Mouse (Mus musculus) hindbrain, embryonic 13.5 days (tissue): ENCODE measurements at regions not wholly inside any gene's neighbourhood (a gene's known extent, or its start where the extent isn't known, plus 50 kb on each side); places are given as distances from the start of the nearest gene placed in this dataset.

Source experiments
- ATAC-seq: fragments of 200-750 bp; cut with Nextera tagmentation; 2 replicates; pipeline ENCODE4 v1.8.0; 2017; ENCODE audit warnings: moderate TSS enrichment; ENCODE audit not compliant: low FRiP score
- H3K27ac ChIP-seq: fragments of 300-500 bp; sonication (generic); 2 replicates; pipeline ENCODE4 v1.5.1; 2015; ENCODE audit warnings: inconsistent platforms, mild to moderate bottlenecking, moderate library complexity
- H3K27me3 ChIP-seq: fragments of 300-500 bp; sonication (generic); 2 replicates; pipeline ENCODE4 v1.6.1; 2015; ENCODE audit warnings: mild to moderate bottlenecking, inconsistent platforms
- H3K36me3 ChIP-seq: fragments of 300-500 bp; sonication (generic); 2 replicates; pipeline ENCODE4 v1.6.1; 2015; ENCODE audit warnings: mild to moderate bottlenecking, inconsistent platforms
- H3K4me1 ChIP-seq: fragments of 300-500 bp; sonication (generic); replicated peaks from 2 replicates; pipeline ENCODE4 v1.6.1; 2015; ENCODE audit warnings: inconsistent platforms
- H3K4me2 ChIP-seq: fragments of 300-500 bp; sonication (generic); 2 replicates; pipeline ENCODE4 v1.6.1; 2015; ENCODE audit warnings: inconsistent platforms, mild to moderate bottlenecking, moderate library complexity
- H3K4me3 ChIP-seq: fragments of 300-500 bp; sonication (generic); 2 replicates; pipeline ENCODE4 v1.5.1; 2015; ENCODE audit warnings: mild to moderate bottlenecking, inconsistent platforms
- H3K9ac ChIP-seq: fragments of 300-500 bp; sonication (generic); 2 replicates; pipeline ENCODE4 v1.6.1; 2015; ENCODE audit warnings: mild to moderate bottlenecking, inconsistent platforms
- H3K9me3 ChIP-seq: fragments of 300-500 bp; sonication (generic); 2 replicates; pipeline ENCODE4 v1.6.1; 2016; ENCODE audit warnings: inconsistent platforms
- WGBS: fragments of 180-500 bp; shearing (Covaris S2); methylation state at CpG from one replicate; pipeline ENCODE4 v1.1.7; 2015; 5-methylcytosine and 5-hydroxymethylcytosine counted together

- peaks cover 3% of the 10 kb centered on the region; the same call in 1 of the 2 replicates for H3K4me1 ChIP-seq
- H3K4me3 ChIP-seq = no peak overlapping the region
- H3K27me3 ChIP-seq = no peaks in the 10 kb centered on the region
- WGBS = 70% methylated on average over 3 of the region's 3 CpGs
- H3K4me2 ChIP-seq = no peak overlapping the region
- ATAC-seq = no peak
- no peak overlapping the region for H3K27ac ChIP-seq
- no peaks in the 10 kb centered on the region for H3K9me3 ChIP-seq
- H3K36me3 ChIP-seq = no peaks in the 10 kb centered on the region
- H3K9ac ChIP-seq = no peak overlapping the region
These were observed 101.8 kb upstream of the Fam204a start for GRCm38 (mm10) chr19:60328295-60328694.

GRCm38 (mm10) chr19:60325612-60326011, 99.1 kb upstream of the Fam204a start:
- peaks cover 3% of the 10 kb centered on the region; the same call in 1 of the 2 replicates for H3K4me1 ChIP-seq
- no peak for ATAC-seq
- no peaks in the 10 kb centered on the region for H3K36me3 ChIP-seq

DNA sequence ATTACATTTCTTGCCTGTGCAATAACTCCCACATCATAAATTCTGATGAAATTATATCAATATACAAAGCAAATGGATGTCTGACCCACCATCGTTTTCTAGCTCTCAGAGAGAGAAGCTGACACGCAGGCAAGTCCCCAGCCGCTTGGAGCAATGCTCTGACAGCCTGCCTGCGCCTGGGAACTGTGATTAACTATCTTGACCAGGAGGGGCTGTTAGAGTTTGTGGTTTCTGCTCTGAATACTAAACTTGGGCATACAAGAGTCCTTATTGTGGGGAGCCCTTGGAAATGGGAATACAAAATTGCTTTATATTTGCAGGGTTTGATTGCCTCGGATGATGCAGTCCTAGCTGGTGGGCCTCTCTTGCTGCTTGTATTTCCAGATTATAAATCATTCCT, 98.6 kb upstream of the Fam204a start:
- peaks cover 3% of the 10 kb centered on the region; the same call in 1 of the 2 replicates for H3K4me1 ChIP-seq
- no peak overlapping the region for H3K4me2 ChIP-seq
- H3K27me3 ChIP-seq = no peaks in the 10 kb centered on the region
- H3K9me3 ChIP-seq = no peaks in the 10 kb centered on the region
- WGBS = 32% methylated on average over 5 of the region's 5 CpGs
- ATAC-seq = 0 out of 2 replicates have a peak, but pooled peaks have one; percentile 32
- no peak overlapping the region for H3K4me3 ChIP-seq
- H3K9ac ChIP-seq = no peak overlapping the region
- no peaks in the 10 kb centered on the region for H3K36me3 ChIP-seq
- no peak overlapping the region for H3K27ac ChIP-seq

More at GRCm38 (mm10) chr19:60325612-60326011, 99.1 kb upstream of the Fam204a start:
- Histone ChIP-seq H3K4me2 (no peak overlapping the region), H3K9me3 (no peaks in the 10 kb centered on the region), H3K9ac (no peak overlapping the region), H3K27ac (no peak overlapping the region), H3K27me3 (no peaks in the 10 kb centered on the region), H3K4me3 (no peak overlapping the region)

GRCm38 (mm10) chr19:60310591-60310990, 84.1 kb upstream of the Fam204a start:
- Histone ChIP-seq H3K4me1 (no peaks in the 10 kb centered on the region), H3K27ac (no peak overlapping the region), H3K9me3 (no peaks in the 10 kb centered on the region), H3K27me3 (no peaks in the 10 kb centered on the region), H3K4me2 (no peak overlapping the region), H3K9ac (no peak overlapping the region), H3K4me3 (no peak overlapping the region), H3K36me3 (no peaks in the 10 kb centered on the region)
- ATAC-seq = no peak
- WGBS = 30% methylated on average over 4 of the region's 4 CpGs

GRCm38 (mm10) chr19:60302371-60302770, 75.9 kb upstream of the Fam204a start:
- Histone ChIP-seq H3K4me1 (no peaks in the 10 kb centered on the region), H3K27ac (no peak overlapping the region), H3K9me3 (no peaks in the 10 kb centered on the region), H3K4me2 (no peak overlapping the region), H3K9ac (no peak overlapping the region), H3K4me3 (no peak overlapping the region), H3K27me3 (no peaks in the 10 kb centered on the region), H3K36me3 (no peaks in the 10 kb centered on the region)
- ATAC-seq = no peak
- WGBS = 75% methylated on average over 6 of the region's 6 CpGs

GRCm38 (mm10) chr19:60300891-60301290, 74.4 kb upstream of the Fam204a start:
- no peaks in the 10 kb centered on the region for H3K27me3 ChIP-seq
- H3K36me3 ChIP-seq = no peaks in the 10 kb centered on the region
- H3K4me1 ChIP-seq = no peaks in the 10 kb centered on the region
- no peak overlapping the region for H3K4me2 ChIP-seq
- no peak for ATAC-seq
- H3K27ac ChIP-seq = no peak overlapping the region
- H3K9me3 ChIP-seq = no peaks in the 10 kb centered on the region
- 88% methylated on average over 2 of the region's 2 CpGs for WGBS
- no peak overlapping the region for H3K4me3 ChIP-seq
- H3K9ac ChIP-seq = no peak overlapping the region

- 80% methylated on average over 4 of the region's 4 CpGs for WGBS
- Histone ChIP-seq H3K9me3 (no peaks in the 10 kb centered on the region), H3K27me3 (no peaks in the 10 kb centered on the region)
These were observed 63.7 kb upstream of the Fam204a start for GRCm38 (mm10) chr19:60290244-60290643.

DNA sequence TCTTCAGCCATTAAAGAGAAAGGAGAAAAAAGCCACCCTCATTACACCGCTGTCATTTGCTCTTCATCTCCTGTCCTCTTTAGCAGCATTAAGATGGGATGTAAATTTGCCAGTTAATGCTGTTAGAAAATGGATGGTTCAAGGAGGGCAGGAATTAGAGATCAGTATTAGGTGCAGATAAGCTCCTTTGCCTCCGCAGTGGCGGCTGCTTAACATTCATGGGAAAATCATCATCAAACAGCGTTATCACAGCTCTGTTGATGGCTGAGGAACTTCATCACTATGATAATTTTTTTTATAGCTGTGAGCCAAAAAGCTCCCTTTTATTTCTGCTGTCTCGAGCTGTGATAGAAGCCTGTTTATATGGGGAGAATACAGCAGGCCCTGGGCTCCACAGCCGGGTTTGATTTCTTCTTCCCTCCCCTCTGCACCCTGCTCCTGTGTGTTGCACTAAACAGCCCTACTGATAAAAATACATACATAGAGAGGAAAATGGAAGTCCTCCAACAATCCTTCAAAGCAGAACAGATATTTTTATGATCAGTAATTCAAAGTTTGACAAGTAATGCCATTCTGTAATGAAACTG, 60.4 kb upstream of the Fam204a start:
- no peaks in the 10 kb centered on the region for H3K9me3 ChIP-seq
- H3K4me2 ChIP-seq = no peak overlapping the region
- WGBS = 53% methylated on average over 6 of the region's 6 CpGs
- H3K36me3 ChIP-seq = no peaks in the 10 kb centered on the region
- peak overlapping the region; percentile 71 for H3K27ac ChIP-seq
- no peak for ATAC-seq
- H3K4me3 ChIP-seq = no peak overlapping the region
- H3K4me1 ChIP-seq = 0 out of 2 replicates have a peak, but pooled peaks cover 2% of the 10 kb centered on the region
- H3K9ac ChIP-seq = no peak overlapping the region
- H3K27me3 ChIP-seq = no peaks in the 10 kb centered on the region

More at GRCm38 (mm10) chr19:60290244-60290643, 63.7 kb upstream of the Fam204a start:
- H3K9ac ChIP-seq = no peak overlapping the region
- 0 out of 2 replicates have a peak, but pooled peaks cover 2% of the 10 kb centered on the region for H3K4me1 ChIP-seq
- no peak for ATAC-seq
- no peak overlapping the region for H3K27ac ChIP-seq
- no peak overlapping the region for H3K4me3 ChIP-seq
- no peaks in the 10 kb centered on the region for H3K36me3 ChIP-seq
- H3K4me2 ChIP-seq = no peak overlapping the region

GRCm38 (mm10) chr19:60284901-60285300, 58.4 kb upstream of the Fam204a start:
- Histone ChIP-seq H3K4me3 (no peak overlapping the region), H3K9me3 (no peaks in the 10 kb centered on the region), H3K9ac (no peak overlapping the region), H3K4me1 (0 out of 2 replicates have a peak, but pooled peaks cover 2% of the 10 kb centered on the region), H3K27ac (no peak overlapping the region), H3K36me3 (no peaks in the 10 kb centered on the region), H3K4me2 (no peak overlapping the region), H3K27me3 (no peaks in the 10 kb centered on the region)
- WGBS = 78% methylated on average over 4 of the region's 4 CpGs
- no peak for ATAC-seq
